In genomic region chr7:4922508-4922907, GRCm38 (mm10) we compare ENCODE assay signal across 9 mouse cellular contexts. TPM values are rescaled to one million over a fixed set of nuclear protein-coding genes. Genes with fewer than 3 reads are reported as not detected.
DNase-seq lines count a peak whose midpoint lies in the region; ATAC-seq and TF ChIP-seq lines count a peak whose summit lies in the region.
"Had no signal": no experiment of that assay in that cellular context is flagged by ENCODE, and none has a peak within 500 bp of the region (broad histone marks: within the 10 kb centered on the region; RNA-seq: fewer than 3 reads in every experiment).

No protein-coding gene starts in this region.

- no peak for TF ChIP-seq CTCF in lung, adult 2 months (IDR thresholded peaks at IDR 0.05; ENCODE audit: insufficient read depth, low read length)
- TF ChIP-seq CTCF in olfactory bulb, adult 2 months (IDR thresholded peaks at IDR 0.05; ENCODE audit: insufficient read depth, low read depth, low read length): no peak

- ATAC-seq in hindbrain, embryonic 12.5 days (ENCODE audit: low FRiP score): peak; percentile 85

- WGBS in hindbrain, embryonic 12.5 days: 1% methylated on average over 14 of the region's 14 CpGs
- 1% methylated on average over 14 of the region's 14 CpGs for WGBS in lung, adult 2 months
- 1% methylated on average over 14 of the region's 14 CpGs for WGBS in olfactory bulb, adult 2 months

- peak overlapping the region; percentile 98 for H3K27ac ChIP-seq in hindbrain, embryonic 12.5 days
- peak overlapping the region; percentile 99 for H3K27ac ChIP-seq in olfactory bulb, adult 2 months (ENCODE audit: insufficient read depth, low read depth, low read length)

- TF ChIP-seq POLR2A in lung, adult 2 months (IDR thresholded peaks at IDR 0.05; ENCODE audit: borderline replicate concordance, extremely low read depth, low read depth, low read length): peak; percentile 11; the same call in 1 of the 2 replicates
- no peak; the same call in 1 of the 2 replicates for TF ChIP-seq POLR2A in olfactory bulb, adult 2 months (IDR thresholded peaks at IDR 0.05; ENCODE audit: insufficient read depth, low read depth, low read length)

- peak overlapping the region; percentile 57 for H3K9ac ChIP-seq in hindbrain, embryonic 12.5 days

- peak overlapping the region; percentile 35 for H3K4me3 ChIP-seq in hindbrain, embryonic 12.5 days
- H3K4me3 ChIP-seq in lung, adult 2 months (replicated peaks; ENCODE audit: extremely low read depth, low read depth, low read length): no peak overlapping the region
- H3K4me3 ChIP-seq in olfactory bulb, adult 2 months (ENCODE audit: insufficient read depth, low read depth, low read length): peak overlapping the region; percentile 45
- H3K4me3 ChIP-seq: erythroblast, embryonic 14.5 days had no signal

- H3K4me2 ChIP-seq in hindbrain, embryonic 12.5 days (replicated peaks): peak overlapping the region; percentile 88

- H3K9me3 ChIP-seq in hindbrain, embryonic 12.5 days (replicated peaks): no peaks in the 10 kb centered on the region

- H3K36me3 ChIP-seq in hindbrain, embryonic 12.5 days: peaks cover 35% of the 10 kb centered on the region

- H3K27me3 ChIP-seq in hindbrain, embryonic 12.5 days: no peaks in the 10 kb centered on the region

- H3K4me1 ChIP-seq in hindbrain, embryonic 12.5 days: peaks cover 69% of the 10 kb centered on the region
- peaks cover 7% of the 10 kb centered on the region for H3K4me1 ChIP-seq in lung, adult 2 months (ENCODE audit: control insufficient read depth, insufficient read depth, low read length)
- H3K4me1 ChIP-seq in olfactory bulb, adult 2 months (ENCODE audit: control insufficient read depth, insufficient read depth, low read length): peaks cover 66% of the 10 kb centered on the region

- DNase-seq in R1 (ENCODE audit: low read depth, low spot score): peak; percentile 89
- peak; percentile 94 for DNase-seq in cerebellum, postnatal 10 days
- DNase-seq in frontal cortex, postnatal 14 days (ENCODE audit: low spot score in 2 of 2): peak; percentile 87 to 91
- DNase-seq in layer of hippocampus, adult 9-11 months: peak; percentile 92
- DNase-seq in lung, adult 2 months: no peak
- no peak for DNase-seq in adipocyte (ENCODE audit: low spot score)

RNA-seq across cellular contexts. Expression of gene Nat14, which starts 0.7 kb away (rescaled TPM):
- 12.3 and 14.3 TPM in 2 replicates for polyA plus RNA-seq in hindbrain, embryonic 12.5 days (2016; fragmentation: Nextera tagmentation; extraction: Ambion mirVana)
- 7.1 and 7.6 TPM in 2 replicates for polyA plus RNA-seq in lung, adult 2 months (2012; rRNA removed)
- polyA plus RNA-seq in olfactory bulb, adult 2 months (2012; ENCODE audit: insufficient read depth, insufficient read length, low replicate concordance, missing spikeins): not detected in 2 replicates

RNA-seq across cellular contexts. Expression of gene Ssc5d, which starts 3.1 kb away (rescaled TPM):
- 1.6 and 2.2 TPM in 2 replicates for polyA plus RNA-seq in hindbrain, embryonic 12.5 days (2016; fragmentation: Nextera tagmentation; extraction: Ambion mirVana)
- 7.5 and 8.0 TPM in 2 replicates for polyA plus RNA-seq in lung, adult 2 months (2012; rRNA removed)
- not detected in 2 replicates for polyA plus RNA-seq in olfactory bulb, adult 2 months (2012; ENCODE audit: insufficient read depth, insufficient read length, low replicate concordance, missing spikeins)
- polyA plus RNA-seq: erythroblast, embryonic 14.5 days had no signal

RNA-seq across cellular contexts. Expression of gene Zfp628, which starts 7.5 kb away (rescaled TPM):
- 4.3 and 4.8 TPM in 2 replicates for polyA plus RNA-seq in hindbrain, embryonic 12.5 days (2016; fragmentation: Nextera tagmentation; extraction: Ambion mirVana)
- polyA plus RNA-seq in lung, adult 2 months (2012; rRNA removed): 20.6 and 24.7 TPM in 2 replicates
- not detected in 2 replicates for polyA plus RNA-seq in olfactory bulb, adult 2 months (2012; ENCODE audit: insufficient read depth, insufficient read length, low replicate concordance, missing spikeins)

RNA-seq across cellular contexts. Expression of gene Gm36210, which starts 16.2 kb away (rescaled TPM):
- polyA plus RNA-seq in hindbrain, embryonic 12.5 days (2016; fragmentation: Nextera tagmentation; extraction: Ambion mirVana): not detected in 2 replicates
- polyA plus RNA-seq in lung, adult 2 months (2012; rRNA removed): 0.15 and 0.20 TPM in 2 replicates
- not detected in 2 replicates for polyA plus RNA-seq in olfactory bulb, adult 2 months (2012; ENCODE audit: insufficient read depth, insufficient read length, low replicate concordance, missing spikeins)
- polyA plus RNA-seq: erythroblast, embryonic 14.5 days had no signal

RNA-seq across cellular contexts. Expression of gene Sbk2, which starts 41.7 kb away (rescaled TPM):
- not detected in 2 replicates for polyA plus RNA-seq in hindbrain, embryonic 12.5 days (2016; fragmentation: Nextera tagmentation; extraction: Ambion mirVana)
- polyA plus RNA-seq in lung, adult 2 months (2012; rRNA removed): 5.6 and 24.2 TPM in 2 replicates
- not detected in 2 replicates for polyA plus RNA-seq in olfactory bulb, adult 2 months (2012; ENCODE audit: insufficient read depth, insufficient read length, low replicate concordance, missing spikeins)
- polyA plus RNA-seq: erythroblast, embryonic 14.5 days had no signal

Comparison
In these comparisons a context has a peak if more than half of its experiments do, and no peak if none do; other contexts are left out.
1. DNase-seq: peak in R1 (single experiment), cerebellum, postnatal 10 days (2 of 2), frontal cortex, postnatal 14 days (2 of 2) and layer of hippocampus, adult 9-11 months (single experiment); none in lung, adult 2 months (single experiment) and adipocyte (single experiment).